Mouse (Mus musculus) urinary bladder, postnatal 14 days (tissue): Measurements from ENCODE around the gene Mt1.
A peak's percentile ranks its signal among the peaks of the same experiment; 100 is the strongest.

Source experiments
- DNase-seq: peaks from one replicate; pipeline ENCODE4 v3.0.0; 2021; ENCODE audit warnings: low spot score

Gene Mt1

GRCm38 (mm10) chr8:94205736-94206135 lies 26.9 kb downstream of the Mt1 start:
- DNase-seq: peak; percentile 71

DNA sequence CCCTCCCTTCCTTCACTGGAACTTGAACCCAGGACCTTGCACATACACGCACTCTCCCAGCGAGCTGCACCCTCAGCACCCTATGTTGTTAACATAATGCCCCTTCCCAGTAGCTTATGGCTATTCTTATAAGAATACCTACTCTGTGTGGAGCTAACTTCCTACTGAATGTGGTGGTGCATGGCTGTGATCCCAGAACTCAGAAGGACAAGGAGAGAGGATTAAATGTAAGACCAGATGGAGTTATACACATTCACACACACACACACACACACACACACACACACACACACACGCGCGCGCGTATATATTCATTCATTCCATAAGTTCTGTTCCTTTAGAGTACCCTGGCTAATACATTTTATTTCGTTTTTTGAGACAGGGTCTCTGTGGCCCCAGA lies 27.4 kb downstream of the Mt1 start:
- DNase-seq: no peak

GRCm38 (mm10) chr8:94207491-94207890 lies 28.6 kb downstream of the Mt1 start:
- DNase-seq: no peak

- no peak for DNase-seq
Measured at GRCm38 (mm10) chr8:94209639-94210038, 30.8 kb downstream of the Mt1 start.

- DNase-seq: no peak
Measured at GRCm38 (mm10) chr8:94210225-94210624, 31.3 kb downstream of the Mt1 start.

DNA sequence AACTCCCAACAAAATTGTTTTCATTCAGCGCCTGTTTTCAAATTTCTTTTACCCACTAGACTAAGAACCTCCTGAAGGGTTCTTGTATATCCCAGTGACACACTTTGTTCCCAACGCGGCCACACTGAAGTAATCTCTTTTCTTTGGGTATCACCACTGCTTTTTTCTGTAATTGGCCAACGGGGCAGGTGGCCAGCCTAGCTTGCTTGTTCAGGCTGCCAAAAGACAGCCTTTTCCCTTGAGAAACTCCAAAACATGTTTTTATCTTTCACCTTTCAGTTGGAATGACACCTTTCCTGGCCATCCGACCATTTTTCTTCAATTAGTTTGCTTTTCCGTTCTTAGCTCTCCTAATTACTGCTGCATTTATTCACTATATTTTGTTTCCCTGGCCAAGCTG lies 34.9 kb downstream of the Mt1 start:
- DNase-seq: no peak

DNA sequence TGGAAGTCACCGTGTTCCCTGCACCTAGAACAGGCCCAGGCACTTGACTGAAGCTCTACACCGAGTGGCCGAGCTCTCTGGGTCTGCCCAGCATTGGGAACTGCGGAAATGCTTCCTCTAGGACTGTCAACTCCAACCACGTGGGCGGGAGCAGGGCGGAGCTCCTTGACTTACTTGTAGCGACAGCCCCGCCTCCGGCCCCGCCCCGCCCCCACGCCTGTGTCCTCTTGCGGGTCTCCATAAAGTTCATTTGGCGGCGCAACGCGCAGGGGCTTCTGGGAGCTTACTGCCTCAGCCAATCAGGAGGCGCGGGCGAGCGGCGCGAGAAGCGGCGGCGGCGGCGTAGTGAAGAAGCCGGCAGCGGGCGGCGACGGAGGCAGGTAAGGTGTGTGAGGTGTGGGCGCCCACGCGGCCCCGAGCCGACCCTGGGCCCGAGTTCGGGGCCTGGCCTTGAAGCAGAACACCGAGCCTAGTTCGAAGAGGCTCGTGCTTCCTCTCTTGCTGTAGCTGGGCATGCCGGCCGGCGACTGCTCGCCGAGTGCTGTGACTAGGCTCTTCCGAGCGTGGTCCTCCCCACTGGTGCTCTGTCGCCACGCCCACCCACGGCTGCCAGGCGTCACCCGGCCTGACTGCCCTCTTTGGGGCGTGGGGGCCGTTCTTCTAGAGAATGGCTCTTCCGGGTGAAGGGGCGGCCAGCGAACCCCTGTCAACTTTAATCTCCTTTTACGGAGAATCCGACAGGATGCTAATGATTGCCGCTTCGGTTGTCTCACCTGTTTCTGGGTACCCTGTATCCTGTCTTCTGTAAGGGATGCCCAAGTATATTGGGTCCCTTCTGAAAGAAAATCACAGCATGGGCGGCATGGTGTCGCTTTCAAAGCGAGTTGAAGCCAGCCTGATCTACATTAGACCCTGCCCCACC lies 35.6 kb downstream of the Mt1 start, which contains the start of gene Nup93:
TSS of gene Nup93 (plus strand) at position 313 of the 922 bp plus-strand sequence.
- DNase-seq: peak; percentile 99

DNA sequence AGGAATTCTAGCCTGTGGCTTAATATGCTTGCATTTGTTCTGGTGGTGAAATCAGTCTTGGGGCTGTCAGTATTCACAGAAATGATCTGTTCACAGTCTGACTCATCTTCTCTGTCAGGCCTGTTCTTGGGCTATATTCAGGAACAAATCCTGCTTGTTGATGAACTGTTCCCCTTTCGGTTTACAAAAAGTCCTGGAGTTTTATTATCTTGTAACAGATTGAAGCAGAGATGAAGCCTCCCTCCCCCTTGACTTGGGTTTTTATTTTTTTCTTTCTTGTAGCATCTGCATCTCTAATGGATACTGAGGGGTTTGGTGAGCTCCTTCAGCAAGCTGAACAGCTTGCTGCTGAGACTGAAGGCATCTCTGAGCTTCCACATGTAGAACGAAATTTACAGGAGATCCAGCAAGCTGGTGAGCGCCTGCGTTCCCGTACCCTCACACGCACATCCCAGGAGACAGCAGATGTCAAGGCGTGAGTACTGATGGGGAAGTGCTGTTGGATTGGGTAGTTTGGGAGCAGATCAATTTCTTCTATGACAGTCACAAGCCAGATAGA lies 48.6 kb downstream of the Mt1 start:
- DNase-seq: no peak
